Mouse (Mus musculus) layer of hippocampus, adult 18-20 months (tissue): ENCODE measurements at regions not wholly inside any gene's neighbourhood (a gene's known extent, or its start where the extent isn't known, plus 50 kb on each side); places are given as distances from the start of the nearest gene placed in this dataset.
A peak's percentile ranks its signal among the peaks of the same experiment; 100 is the strongest.
"Not testable (repeated sequence)": the region's sequence is repeated elsewhere in the genome, so short reads cannot be mapped to it uniquely, and the experiment has no call there.

ENCODE experiments used
- DNase-seq, 2 experiments: peaks; one replicate each; pipeline ENCODE4 v3.0.0; 2022; ENCODE audit warnings: low spot score in 2 of 2

GRCm38 (mm10) chr14:46596696-46597359 lies 163.5 kb upstream of the Cdkn3 start:
- no peak for DNase-seq

GRCm38 (mm10) chr14:46594151-46594550 lies 166.2 kb upstream of the Cdkn3 start:
- no peak for DNase-seq

- no peak for DNase-seq
Measured at GRCm38 (mm10) chr14:46591753-46592359, 168.5 kb upstream of the Cdkn3 start.

GRCm38 (mm10) chr14:46591211-46591610 lies 169.1 kb upstream of the Cdkn3 start:
- DNase-seq, result no peak

DNA sequence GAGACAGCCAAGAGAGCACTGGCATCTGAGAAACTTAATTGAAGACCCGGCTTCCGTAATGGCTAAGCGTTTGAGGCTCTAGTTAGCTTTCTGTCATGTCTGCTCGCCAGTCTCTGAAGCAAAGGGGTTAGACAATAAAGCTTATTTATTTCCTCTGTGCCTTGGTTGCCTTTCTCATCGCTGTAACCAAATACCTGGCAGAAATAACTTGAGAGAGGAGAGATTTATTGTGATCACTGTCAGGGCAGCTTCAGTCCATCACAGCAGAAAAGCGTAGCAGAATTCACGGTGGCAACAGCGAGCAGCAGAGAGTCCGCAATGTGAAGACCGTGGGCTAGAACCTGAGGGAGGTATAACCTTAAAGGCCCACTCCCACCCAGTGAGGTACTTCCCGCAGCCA lies 174.2 kb upstream of the Cdkn3 start:
- no peak for DNase-seq

GRCm38 (mm10) chr14:46578051-46579000 lies 182.0 kb upstream of the Cdkn3 start:
- no peak for DNase-seq

GRCm38 (mm10) chr14:46575889-46576288 lies 184.5 kb upstream of the Cdkn3 start:
- DNase-seq, result no peak

DNA sequence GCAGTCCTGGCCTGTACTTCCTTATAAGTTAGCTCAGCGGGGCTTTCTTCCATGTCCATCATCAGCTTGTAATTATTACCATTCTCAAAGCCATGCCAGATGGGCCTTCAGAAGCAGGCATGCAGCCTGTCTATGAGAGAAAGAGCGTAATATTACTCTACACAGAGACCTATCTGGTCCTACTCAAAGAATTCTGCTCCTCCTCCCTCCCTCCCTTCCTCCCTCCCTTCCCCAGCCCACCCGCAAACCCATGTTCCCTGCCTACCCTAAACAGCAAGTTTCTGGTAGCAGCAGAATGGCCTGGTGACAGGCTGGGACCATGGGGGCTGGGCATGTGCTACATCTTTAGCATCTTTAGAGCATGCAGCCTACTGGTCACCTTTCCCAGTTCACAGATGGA lies 184.9 kb upstream of the Cdkn3 start:
- no peak for DNase-seq

- DNase-seq, result no peak
Measured at GRCm38 (mm10) chr14:46573401-46573800, 182.9 kb upstream of the Bmp4 start.

GRCm38 (mm10) chr14:46572972-46573371 lies 182.5 kb upstream of the Bmp4 start:
- not testable (repeated sequence) for DNase-seq

DNA sequence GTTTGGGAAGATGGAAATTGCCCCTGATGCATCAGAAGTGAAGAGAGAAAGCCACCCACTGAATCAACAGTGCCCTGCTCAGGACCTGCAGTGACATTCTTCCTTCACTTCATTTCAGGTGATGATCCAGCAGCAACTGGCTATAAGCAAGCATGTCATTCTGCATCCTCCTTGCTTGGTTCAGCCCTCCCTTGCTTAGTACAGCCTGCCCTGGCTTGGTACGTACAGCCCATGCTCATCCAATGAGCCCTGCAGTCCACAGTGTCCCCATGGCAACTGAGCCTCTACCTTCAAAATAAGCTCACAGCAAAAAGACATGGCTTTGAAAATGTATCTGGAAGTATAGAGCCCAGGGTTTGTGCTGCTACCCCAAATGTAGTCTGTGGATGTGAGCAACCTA lies 181.4 kb upstream of the Bmp4 start:
- no peak for DNase-seq

DNA sequence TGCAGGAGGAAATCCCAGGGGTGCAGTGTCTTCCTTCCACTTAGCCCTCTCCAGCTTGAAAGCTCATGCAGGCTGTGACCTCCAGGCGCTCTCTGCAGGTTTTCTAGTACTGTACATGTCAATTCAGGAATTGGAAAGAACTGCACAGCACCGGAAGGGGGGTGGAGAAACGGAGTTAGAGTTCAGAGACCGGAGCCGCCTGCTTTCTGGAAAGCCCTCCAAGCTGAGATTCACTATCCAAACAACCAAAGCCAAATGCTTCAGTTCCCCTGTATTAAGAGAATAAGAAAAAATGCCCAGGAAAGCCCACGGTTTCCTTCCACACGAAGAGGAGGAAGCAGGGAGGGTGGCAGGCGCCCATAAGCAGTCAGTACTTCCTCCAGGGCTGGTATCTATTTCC lies 178.8 kb upstream of the Bmp4 start:
- no peak for DNase-seq

GRCm38 (mm10) chr14:46567411-46567780 lies 176.9 kb upstream of the Bmp4 start:
- no peak for DNase-seq

- no peak for DNase-seq
Measured at GRCm38 (mm10) chr14:46566681-46567410, 176.4 kb upstream of the Bmp4 start.

DNA sequence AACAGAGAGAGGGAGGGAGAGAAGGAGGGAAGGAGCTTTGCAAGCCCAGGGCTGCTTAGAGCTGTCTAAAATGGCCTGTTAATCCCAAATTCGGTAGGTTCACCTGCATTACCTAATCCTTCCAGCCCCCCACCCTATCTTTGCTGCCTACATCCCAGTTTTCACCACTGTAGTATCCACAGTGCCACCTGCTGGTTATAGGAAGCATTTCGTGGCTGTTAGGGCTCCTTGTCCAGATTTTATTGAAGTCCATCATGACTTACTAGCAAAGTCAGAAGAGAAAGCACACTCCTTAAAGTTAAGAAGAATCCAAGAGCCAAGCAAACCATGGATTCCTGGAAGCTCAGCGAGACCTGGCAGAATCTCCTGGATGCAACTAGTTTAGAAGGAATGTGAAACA lies 174.5 kb upstream of the Bmp4 start:
- peak; percentile 7 to 64 for DNase-seq

- DNase-seq, result no peak
Measured at GRCm38 (mm10) chr14:46562016-46562415, 171.5 kb upstream of the Bmp4 start.

- no peak for DNase-seq
Measured at GRCm38 (mm10) chr14:46553239-46553638, 162.8 kb upstream of the Bmp4 start.

DNA sequence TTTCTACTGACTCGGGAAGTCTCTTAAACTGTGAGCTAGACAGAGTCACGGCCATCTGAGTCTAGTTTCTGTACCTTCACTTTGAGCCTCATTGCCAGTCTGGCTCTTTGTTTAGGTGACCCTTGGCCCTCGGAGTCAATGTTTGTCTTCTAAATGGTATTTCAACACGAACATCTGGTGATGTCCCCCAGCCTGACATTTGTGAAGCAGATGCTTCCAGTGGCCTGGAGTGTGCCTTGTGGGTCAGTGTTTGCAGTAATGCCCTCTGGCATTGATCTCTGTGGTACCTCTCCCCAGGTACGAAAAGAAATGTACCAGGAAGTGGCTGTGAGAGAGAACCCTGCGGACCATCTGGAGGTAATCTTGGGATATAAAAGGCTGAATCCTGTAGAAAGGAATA lies 155.7 kb upstream of the Bmp4 start:
- DNase-seq, result no peak

- no peak for DNase-seq
Measured at GRCm38 (mm10) chr14:46539466-46540187, 149.2 kb upstream of the Bmp4 start.

DNA sequence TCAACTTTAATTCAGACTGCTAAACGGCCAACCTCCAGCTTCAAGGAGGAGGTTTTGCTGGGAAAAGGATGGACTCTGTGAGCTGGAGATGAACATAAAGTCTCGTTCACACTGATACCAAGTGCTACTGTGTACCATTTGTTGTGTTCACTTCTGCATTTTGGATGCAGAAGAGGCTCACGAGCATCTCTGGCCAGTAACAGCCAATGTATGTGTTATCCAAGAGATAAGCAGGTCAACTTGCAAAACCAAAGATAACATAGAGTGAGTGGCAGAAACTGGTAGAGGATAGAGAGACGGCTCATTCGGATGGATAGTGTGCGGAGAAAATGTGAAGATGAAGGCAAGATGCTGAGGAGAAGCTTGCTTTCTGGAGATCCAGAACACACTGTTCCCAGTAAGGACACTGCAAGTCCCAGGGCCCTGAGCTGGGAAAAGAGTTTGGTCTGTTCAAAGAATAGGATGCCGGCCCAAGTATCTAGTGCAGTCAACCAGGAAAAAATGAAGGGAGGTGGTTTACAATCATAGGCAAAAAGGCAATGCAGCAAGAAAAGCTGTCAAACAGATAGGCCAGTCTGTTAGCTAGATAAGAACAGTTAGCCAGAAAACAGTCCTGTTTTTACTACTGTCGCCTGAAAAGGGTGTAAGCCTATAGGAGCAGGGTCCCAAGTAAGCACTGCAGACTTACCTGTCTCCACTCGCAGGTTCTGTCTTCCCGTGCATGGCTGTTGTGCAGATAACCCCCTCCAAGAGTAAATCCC lies 145.7 kb upstream of the Bmp4 start:
- no peak for DNase-seq
